Mouse (Mus musculus) skeletal muscle tissue, adult 2 months (tissue): ENCODE results near the gene Josd2.

Source experiments
- DNase-seq: peaks from one replicate; pipeline ENCODE4 v3.0.0-alpha.2; 2012; ENCODE audit warnings: low read depth, low spot score

Josd2 gene

DNA sequence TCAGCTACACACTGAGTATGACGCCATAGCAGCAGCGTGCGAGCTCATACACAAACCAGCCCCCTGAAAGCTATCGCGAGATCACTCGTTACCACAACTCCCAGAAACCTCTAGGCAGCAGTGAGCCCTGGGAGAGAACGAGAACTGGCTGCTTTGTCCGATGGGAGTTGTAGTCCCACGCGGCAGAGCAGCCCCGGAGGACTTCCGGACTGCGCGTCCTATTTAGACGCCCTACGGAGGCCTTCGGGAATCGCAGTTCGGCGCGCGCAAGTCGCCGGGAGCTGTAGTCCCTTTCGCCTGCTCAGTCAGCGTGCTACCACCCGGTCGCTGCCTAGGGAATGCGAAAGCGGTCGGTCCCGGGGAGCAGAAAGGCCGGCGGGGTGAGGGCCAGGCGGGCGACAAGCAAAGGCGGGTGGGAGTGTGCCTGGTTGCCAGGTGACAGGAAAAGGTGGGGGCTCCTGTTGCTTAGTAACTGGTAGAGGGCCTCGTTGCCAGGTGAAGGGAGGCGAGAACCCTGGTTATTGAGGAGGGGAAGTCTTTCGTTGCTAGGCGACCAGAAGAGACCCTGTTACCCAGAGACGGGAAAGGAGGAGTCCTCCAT is at the start of gene Josd2:
Gene Josd2, plus strand, starts transcription at position 170 of the 601 bp plus-strand sequence.
- DNase-seq: peak; percentile 99

DNA sequence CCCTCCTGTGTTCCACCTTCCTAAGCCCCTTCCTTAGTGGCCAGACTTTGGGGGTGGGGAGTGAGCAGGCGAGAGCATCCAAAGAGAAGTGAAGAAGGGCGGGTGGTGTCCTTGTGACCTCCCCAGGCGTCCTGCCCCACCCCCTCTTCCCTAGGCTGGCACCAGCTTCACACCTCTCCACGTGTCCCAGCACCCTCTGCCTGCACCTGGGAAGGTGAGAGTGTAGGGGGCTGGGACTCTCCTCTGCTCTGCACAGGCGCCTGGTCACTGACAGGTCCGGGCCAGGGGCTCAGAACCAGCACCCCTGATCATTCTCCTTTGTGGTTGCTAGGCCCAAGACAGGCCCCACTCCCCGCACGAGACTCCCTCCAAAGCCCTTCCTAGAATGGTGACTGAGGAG is 40.1 kb upstream of the Josd2 start:
- no peak for DNase-seq

DNA sequence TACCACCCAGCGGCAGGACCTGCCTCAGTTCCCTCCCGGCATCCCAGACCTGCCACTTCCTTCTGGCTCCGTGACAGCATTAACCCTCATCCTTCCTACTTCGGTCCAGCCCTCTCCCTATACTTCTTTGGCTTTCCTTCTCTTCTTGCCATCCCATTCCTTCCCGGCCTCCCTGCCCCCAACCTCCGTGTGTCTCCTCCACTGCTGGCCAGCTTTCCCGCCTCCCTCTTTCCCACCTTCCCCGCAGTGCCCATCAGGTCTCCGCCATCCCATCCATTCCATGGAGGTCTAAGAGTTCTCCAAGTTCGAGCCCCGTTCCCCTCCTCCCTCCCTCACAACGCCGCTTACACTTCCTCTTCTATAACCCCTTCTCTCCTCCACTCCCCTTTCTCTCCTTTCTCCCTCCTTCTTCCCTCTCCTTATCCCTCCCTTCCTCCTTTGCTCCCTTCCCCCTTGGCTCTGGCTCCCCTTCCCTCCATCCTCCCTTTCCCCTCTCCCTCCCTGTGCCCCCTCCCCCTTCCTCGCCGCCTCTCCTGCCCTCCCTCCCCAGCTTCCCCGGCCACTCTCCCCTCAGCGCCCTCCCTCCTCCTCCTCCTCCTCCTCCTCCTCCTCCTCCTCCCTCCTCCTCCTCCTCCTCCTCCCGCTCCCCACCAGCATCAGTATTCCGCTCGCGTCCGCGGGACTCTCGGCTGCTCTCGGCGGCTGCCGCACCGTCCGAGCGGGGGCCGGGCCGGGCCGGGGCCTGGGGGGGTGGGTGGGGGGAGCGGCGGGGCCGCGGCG is 39.4 kb upstream of the Josd2 start:
- no peak for DNase-seq

DNA sequence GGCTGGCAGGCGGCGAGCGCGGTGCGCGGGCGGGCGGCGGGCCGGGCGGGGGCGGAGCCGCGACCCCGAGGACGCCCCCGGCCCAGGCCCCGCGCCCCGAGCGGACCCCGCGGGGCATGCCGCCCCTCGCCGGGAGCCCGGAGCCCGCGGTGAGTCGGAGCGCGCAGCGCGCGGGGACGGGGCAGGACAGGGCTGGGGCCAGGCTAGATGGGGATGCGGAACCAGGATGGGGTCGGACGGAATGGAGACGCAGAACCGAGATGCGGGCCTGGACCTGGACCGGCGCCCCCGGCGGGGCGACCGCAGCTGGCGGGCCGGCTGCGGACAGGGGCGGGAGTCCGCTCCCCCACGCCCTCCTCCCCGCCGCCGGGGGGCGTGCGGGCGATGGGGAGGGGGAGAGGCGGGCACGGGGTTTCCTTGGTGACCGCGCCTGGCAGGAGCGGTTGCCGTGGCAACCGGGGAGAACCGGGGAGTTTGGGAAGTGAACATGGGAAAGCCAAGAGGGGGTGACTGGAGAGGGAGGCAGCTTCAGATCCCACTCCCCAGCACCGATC is 38.7 kb upstream of the Josd2 start, which contains the start of gene Lrrc4b:
Gene Lrrc4b, plus strand, starts transcription at position 51 of the 554 bp plus-strand sequence.
- DNase-seq: no peak

DNA sequence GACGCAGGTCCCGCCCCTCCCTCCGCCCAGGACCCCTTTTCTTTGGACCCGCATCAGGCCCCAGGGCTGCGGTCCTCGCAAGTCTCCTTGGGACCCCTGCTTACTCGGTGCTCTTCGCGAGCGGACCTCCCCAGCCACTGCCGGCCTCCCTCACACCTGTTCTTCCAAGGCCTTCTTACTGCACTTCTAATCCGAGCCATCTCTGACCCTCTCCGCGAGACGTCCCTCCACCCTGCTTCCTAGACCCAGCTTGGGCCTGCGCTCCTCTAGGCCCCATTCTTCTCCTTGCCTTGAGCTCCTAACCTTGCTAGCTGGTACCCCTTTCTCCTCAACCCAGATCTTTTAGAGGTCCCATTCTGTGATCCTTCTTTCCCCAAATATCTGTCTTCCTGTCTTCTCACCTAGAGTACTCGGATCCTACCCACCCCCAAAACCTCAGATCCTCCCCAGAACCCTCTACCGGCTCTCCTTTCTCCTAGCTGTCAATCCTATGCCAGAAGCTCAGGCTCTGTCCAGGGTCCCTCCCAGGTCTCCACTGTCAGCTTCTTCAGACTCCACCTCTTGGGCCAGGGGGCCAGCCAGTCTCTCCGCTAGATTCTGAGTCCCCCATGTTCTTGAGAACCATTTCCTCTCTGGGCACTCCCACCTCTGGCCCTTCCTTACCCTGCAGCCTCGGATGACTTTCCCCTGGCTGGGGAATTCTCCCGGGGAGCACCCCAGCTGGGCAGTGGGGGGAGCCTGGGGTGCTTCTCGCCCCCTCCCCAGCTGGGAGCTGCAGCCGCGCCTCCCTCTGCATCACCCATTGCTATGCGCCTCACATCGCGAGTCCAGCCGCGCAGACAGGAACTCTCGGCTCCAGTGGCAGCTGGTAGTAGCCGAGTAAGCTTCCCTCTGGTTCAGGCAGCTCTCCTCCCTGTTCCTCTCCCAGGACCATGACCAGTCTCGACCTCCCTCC is 38.0 kb upstream of the Josd2 start:
- DNase-seq: no peak

DNA sequence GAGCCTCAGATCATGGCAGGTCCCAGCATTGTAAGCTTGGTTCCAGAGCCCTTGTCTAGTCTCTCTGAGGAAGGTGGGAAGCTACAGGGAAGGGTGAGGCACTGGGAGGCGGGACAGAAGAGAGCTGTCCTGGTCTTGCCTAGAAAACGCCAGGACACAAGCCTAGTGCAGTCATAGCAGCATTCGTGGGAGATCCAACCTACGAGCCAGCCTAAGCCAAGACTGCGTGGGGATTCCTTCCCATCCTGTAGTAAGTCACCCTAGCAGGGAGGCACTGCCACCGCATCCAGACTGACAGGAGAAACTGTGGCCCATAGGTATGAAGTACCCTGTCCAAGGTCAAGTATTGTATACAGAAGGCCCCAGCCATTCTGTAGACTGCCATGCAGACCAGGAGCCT is 35.2 kb upstream of the Josd2 start:
- no peak for DNase-seq

DNA sequence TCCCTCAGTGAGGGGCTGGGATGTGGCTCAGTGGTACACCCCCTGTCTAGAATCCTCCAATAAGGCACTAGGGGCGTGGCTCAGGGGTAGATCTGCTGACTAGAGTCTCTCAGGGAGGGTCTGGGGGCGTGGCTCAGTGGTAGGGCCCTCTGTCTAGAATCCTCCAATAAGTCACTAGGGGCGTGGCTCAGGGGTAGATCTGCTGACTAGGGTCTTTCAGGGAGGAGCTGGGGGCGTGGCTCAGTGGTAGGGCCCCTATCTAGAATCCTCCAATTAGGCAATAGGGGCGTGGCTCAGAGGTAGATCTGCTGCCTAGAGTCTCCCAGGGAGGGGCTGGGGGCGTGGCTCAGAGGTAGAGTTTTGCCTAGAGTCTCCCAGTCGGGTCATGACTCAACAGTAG is 34.4 kb upstream of the Josd2 start:
- no peak for DNase-seq

DNA sequence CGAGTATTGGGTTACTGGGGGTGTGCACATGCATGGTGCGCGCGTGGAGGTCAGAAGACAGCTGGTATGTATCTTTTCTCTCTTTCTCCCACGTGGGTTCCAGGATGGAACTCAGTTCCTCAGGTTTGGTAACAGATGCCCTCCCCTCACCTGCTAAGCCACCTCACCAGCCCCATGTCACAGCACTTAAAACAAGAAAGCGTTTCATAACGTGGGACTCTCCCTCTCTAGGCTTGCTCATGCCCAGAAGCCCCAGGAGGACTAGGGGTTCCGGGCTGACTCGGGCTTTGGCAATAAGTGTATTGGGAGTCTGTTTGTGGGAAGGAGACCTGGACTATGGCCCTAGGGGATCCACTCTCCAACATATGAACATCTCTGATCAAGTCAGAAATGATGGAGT is 33.7 kb upstream of the Josd2 start:
- no peak for DNase-seq

DNA sequence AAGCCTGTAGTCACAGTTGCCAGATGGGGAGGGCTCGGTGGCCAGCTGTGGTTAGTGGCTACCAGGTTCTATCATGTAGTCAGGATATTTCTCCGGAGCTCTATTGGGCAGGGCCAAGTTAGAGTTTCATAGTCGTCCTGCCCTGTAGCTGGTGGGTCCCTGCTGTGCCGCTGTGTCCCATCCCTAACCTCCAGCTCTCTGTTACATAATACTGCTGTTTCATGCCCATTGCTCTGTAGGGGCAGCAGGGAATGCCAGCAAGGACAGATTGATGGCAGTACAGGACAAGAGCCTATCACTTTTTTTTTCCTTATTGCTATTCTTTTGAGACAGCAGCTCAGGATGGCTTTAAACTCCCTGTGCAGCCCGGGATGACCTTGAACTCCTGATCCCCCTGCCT is 32.0 kb upstream of the Josd2 start:
- no peak for DNase-seq

DNA sequence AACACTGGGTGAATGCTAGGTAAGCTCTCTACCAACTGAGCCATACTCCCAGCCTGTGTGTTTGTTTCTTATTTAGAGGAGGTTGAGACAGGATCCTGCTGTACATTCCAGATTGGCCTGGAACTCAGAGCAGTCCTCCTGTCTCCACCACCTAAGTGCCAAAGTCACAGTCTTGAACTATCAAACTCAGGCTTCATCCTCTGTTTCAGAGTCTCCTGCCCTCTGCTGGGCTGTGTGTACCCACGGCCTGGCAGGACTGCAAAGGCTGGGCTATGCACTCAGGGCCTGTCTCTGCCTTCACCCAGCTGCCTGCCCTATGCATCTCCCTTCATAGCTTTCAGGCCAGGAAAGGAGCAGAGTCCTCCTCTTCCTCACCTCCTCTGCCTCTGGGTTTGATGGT is 31.5 kb upstream of the Josd2 start:
- no peak for DNase-seq

DNA sequence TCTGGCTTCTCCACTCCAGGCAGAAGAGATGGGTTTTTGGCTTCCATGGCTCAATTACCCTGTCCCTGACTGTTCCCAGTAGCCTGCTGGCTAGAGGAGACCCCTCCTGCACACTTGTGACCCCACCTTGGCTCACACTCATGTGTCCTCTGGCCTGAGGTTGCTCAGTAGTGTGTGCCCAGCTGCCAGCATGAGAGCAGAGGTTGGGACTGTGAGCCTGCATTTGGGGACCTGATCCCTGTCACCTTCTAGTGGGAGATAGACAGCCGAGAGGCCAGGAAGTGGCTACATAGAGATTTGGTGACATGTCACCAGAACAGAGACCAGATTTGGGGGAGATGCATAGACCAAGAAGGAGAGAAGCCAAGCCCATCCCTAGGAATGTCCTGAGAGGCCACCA is 30.6 kb upstream of the Josd2 start:
- no peak for DNase-seq

DNA sequence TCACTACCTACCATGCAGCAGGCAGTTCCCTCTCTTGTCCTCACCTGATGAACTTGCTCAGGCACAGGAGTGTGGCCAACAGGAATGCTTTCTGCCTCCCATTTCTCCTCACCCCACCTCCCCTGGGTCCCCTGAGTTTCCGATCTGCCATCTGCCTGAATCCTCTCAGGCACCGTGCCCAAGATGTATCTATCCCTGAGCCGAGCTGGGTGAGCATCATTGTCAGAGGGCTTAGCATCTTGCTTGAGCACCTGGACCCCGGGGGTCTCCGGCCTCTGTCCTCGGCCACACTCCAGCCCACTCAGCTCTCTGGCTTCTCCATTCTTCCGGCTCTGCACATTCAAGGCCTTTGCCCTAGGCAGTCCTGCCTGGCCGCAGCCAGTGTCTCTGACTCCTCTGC is 29.8 kb upstream of the Josd2 start:
- DNase-seq: no peak

DNA sequence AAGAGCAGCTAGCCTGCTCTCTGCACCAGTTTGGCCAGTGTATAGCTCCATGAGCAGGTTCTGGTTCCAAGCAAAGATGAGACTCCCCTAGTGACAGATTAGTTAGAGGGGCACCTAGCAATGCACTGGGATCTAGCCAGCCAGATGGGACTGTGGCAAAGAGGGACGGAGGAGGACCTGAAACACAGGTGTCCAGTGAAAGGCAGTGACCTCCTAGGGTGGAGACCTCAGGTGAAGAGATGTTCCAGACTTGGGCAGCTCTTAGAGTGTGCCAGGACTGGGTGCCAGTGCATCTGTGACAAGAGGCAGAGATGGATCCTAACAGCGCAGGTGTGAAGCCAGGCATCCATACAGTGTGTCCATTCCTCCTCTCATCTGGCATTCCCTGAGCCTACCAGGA is 28.1 kb upstream of the Josd2 start:
- DNase-seq: no peak

DNA sequence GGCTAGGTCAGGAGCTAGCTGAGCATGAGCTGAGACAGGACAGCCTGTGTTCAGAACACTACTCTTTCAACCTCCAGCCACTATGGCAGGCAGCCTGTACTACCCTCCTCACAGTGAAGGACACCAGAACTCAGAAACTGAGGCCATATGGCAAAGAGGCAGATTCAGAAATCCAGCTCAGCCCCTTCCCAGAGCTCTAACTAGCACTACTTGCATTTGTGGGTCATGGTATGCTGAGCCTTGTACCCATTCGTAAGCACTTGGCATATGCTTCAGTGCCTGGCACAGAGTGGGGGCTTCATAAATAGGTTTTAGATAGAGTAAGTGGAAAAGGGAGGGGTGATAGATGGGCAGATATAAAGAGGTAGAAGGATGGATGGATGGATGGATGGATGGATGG is 27.3 kb upstream of the Josd2 start:
- no peak for DNase-seq

DNA sequence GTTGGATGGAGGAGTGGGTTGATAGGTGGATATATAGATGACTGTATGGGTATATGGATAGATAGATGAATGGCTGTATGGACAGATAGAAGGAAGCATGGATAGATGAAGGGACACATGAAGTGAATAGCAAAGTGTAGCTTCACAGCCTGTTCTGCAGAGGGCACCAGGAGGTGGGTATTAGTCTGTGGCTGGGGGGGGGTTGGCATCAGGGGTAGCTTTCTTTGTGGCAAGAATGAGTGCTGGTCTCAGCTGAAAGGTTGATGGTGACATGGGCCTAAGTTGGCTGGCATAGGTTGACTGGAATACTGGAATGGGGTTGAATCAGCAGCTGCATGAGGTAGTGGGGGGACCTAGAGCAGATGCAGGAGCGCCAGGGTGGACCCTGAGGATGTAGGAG is 26.6 kb upstream of the Josd2 start:
- no peak for DNase-seq

DNA sequence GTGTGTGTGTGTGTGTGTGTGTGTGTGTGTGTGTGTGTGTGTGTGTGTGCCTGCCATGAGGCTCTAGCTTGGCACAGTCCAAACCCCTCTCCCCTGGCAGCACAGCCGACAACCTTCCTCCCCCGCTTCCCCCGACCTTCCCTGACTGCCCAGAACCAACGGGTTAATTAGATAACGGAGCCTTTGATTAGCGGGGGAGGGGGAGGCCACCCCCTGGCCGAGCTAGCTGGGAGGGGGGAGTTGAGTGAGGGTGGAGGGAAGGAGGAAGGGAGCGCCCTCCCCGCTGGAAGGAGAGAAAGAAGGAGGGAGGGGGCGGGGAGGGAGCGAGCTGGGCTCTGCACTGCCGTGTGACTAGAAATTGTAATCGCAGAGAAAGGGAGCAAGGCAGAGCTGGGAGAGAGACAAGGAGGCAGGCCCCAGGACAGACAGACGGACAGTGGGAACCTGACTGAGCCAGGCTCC is 26.1 kb upstream of the Josd2 start:
- DNase-seq: no peak

DNA sequence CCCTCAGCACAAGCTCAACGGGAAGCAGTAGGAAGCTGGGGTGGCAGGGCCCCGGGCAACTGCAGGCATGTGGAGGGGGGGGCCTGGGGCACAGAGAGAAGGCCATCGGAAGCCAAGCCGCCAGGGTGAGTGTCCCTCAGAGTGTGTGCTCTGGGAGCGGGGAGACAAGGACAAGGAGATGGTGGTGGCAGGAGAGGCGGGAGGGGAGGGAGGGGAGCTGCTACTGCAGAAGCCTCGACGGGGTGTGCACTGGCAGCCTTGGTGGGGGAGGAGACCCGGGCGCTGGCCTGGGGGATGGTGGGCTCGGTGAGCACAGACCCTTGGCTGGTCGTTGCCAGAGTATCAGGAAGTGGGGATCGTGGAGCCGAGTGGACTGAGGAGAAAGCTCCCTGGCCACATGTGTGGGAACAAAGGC is 25.4 kb upstream of the Josd2 start:
- DNase-seq: no peak

DNA sequence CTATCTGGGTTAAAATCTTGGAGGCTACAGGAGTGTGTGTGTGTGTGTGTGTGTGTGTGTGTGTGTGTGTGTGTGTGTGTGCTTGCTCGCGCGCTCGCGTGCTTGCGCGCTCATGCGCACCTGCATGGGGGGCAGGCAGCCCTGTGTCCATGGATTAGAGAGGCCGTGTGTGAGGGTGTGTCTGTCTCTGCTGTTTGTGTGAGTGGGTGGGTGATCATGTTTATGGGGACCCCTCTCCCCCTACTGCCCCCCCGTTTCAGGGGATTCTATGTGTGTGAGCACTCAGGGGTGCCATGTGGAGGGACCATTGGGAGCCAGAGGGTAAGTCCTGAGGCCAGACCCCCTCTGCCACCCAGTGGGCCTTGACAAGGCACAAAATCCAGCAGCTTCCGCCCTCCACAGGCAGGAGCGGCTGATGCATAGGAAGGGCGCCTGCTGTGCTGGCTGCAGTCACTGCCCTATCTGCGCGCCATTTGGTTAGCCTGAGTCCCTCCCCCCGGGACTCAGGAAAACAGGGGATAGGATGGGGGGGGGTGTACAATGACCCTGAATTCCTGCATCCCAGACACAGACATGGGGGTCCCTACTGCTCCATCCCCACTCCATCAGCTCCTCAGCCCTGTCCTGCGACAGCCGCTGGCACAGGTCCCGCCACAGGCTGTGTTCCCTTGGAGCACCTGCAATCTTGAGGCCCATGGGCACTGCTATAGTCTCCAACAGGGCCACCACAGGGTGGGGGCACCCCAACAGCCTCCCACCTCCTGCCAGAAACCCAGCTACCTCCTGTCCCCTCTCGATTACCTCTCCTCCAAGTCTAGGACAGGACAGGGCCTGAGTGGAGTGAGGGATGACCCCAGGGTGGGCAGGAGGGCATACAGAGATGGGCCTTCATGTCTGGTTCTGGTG is 24.3 kb upstream of the Josd2 start:
- DNase-seq: no peak

DNA sequence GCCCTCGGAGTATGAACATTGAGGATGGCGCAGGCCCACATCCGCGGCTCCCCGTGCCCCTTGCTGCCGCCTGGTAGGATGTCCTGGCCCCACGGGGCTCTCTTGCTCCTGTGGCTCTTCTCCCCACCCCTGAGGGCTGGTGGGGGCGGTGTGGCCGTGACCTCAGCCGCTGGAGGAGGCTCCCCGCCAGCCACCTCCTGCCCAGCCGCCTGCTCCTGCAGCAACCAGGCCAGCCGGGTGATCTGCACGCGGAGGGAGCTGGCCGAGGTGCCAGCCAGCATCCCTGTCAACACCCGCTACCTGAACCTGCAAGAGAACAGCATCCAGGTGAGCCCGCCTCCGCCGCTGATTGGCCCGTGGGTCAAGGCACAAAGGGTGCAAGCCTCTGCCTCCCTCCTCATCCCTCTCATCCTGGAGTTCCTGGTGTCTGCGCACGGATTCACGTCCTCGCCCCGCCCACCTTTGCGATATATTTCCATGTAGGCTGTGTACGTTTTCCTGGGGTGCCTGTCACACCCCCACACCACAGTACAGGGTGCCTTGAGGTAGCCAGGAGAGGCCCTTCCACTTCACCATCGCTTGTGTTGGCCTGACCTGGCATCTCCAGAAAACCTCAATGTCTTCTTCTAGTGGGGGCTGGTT is 22.8 kb upstream of the Josd2 start:
- no peak for DNase-seq

DNA sequence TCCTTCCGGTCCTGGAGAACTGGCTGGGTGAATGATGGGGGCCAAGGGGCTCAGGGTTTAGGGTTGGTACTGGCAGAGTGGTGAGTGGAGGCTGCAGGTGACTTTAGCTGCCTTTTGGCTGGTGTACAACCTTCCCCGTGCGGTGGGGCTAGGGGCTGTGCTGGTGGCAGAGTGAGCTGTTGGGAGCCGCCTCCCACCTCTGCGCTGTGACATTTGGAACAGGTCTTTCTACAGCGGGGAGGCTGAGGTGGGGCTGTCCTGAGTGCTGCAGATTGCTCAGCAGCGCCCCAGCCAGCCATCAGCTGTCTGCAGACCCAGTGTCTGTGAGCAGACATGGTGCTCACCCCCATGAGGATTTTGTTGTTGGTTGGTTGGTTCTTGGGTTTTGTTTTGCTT is 22.3 kb upstream of the Josd2 start:
- no peak for DNase-seq
